Mouse (Mus musculus) lung, adult 2 months (tissue): ENCODE results near the gene Tyw1.

ENCODE experiments used
- CTCF ChIP-seq: fragments of 200-500 bp; IDR thresholded peaks from 2 replicates; pipeline ENCODE4 v1.5.1; 2011; ENCODE audit warnings: mild to moderate bottlenecking, low read length, control low read depth; ENCODE audit not compliant: insufficient read depth
- POLR2A ChIP-seq: fragments of 200-500 bp; IDR thresholded peaks from 2 replicates; pipeline ENCODE4 v1.6.1; 2011; ENCODE audit warnings: low read depth, mild to moderate bottlenecking, control low read depth, low read length, borderline replicate concordance; ENCODE audit errors: extremely low read depth

- TF ChIP-seq POLR2A (no peak), CTCF (no peak)
These were observed 44.1 kb downstream of the Tyw1 start for GRCm38 (mm10) chr5:130299526-130299925.
